Mouse (Mus musculus): ENCODE results near the gene Ubb.

The Ubb gene

DNA sequence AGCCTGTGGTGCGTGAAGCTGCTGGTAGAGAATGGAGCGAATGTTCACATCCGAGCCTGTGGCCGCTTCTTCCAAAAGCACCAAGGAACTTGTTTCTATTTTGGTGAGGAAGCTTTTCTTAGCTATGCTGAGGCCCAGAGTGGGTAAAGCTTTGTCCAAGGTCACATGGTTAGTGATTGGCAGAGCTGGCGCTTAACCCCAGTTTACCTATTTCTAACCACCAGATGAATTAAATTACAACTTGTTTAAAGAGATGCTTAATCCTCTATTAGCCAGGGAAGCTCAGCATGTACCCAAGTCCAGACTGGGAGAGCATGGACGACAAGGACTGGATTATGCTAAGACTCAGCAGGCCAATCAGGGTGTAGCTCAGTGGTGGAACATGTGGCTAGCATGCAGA lies 32.1 kb downstream of the Ubb start:
- peak in 1 of 2 experiments; percentile 50 for DNase-seq (ENCODE audit: inconsistent age in 2 of 2, low spot score in 1 of 2)

DNA sequence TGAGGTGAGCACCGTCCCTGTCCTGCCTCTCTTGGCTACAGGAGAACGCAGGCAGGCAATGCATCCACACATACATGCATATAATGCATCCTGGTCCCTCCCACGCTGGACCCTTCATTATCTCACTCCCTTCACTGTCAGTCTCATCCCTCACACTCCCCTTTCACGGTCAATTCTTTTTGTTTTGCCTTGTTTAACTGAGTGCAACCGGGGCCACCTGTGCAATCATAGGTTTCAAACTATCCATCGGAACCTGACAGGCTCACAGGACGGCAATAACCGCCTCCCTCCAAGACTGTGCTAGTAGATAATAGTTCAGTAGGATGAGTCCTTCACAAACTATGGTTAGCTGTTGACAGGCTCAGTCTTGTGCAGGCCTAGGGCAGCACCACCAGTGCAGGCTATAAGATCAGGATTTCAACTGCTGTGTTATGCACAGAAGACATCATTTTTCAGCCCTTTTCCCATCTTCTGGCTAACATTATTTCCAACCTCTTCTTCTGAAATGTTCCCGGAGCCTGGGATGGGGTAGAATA lies 33.8 kb downstream of the Ubb start:
- no peak for DNase-seq (ENCODE audit: inconsistent age in 2 of 2, low spot score in 1 of 2)

DNA sequence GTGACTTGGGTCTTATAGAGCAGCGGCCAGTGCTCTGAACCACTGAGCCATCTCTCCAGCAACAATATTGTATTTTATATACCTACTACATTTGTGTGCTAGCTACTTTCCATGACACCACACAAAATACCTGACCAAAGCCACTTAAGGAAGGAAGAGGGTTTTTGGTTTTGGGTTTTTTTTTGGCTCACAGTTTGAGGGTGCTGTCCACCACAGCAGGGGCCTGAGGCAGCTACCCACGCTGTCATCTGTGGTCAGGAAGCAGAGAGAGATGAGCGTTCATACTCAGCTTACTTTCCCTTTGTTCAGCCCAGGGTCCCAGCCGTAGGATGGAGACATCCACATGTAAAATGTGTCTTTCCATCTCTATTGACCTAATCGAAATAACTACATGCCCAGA lies 36.1 kb downstream of the Ubb start:
- no peak for DNase-seq (ENCODE audit: inconsistent age in 2 of 2, low spot score in 1 of 2)

DNA sequence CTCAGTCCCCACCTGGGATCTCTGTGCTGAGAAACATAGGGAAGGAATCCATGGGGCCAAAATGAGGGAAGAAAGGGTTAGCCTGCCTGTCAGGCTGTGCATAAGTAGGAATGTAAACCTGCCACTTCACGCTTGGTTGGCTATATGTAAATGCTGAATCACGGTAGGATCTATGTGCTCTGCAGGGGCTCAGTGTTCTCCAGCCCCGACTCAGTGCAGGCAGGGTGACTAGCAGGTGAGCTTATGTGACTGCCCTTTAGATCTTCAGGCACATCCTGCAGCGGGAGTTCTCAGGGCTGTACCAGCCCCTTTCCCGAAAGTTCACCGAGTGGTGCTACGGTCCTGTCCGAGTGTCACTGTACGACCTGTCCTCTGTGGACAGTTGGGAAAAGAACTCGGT lies 38.4 kb downstream of the Ubb start:
- no peak for DNase-seq (ENCODE audit: inconsistent age in 2 of 2, low spot score in 1 of 2)

DNA sequence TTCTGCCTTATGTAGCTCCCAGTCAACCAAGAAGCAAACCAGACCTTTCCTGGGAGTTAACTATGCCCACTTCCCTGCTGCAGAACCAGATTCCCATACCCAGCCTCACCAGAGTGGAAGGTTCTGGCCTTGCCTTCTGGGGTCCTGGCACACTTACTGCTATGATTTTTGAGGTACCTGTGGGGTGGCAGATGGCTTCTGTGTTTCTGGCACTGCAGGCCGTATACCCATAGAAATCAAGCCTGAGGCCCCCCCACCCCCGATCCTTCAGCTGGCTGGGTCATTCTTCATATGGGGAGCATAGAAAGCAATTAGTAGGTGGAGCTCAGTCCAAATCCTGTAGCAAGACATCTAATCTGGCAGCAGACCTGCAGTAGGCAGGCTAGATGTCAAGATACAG lies 40.1 kb downstream of the Ubb start:
- DNase-seq (ENCODE audit: inconsistent age in 2 of 2, low spot score in 1 of 2): no peak

DNA sequence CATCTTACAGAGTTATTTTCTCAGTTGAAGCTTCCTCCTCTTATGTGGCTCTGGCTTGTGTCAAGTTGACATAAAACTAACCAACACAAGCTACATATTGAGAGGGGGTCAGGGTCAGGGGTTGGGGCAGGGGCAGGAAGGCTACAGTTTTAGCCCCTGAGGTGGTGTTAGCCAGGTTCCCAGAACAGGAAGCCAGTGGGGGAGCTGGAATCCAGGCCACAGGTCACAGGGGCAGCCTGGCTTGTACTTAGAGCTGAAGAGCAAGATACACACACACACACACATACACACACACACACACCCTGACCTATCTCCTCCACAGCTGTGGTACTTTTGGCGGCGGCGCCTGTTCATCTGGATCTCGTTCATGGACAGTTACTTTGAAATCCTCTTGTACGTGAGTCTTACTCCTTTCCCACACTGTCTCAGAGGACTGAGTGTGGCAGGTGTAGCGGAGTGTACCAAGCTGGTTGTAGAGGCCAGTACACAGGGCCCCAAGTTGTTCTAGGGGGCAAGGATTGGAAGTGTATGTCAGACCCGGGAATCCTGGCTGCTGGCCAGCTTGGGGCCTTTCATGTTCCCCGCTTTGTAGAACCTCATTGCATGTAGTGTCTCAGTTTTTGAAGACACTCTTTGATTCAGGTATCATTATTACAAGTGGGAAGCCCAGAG lies 41.1 kb downstream of the Ubb start:
- peak in 1 of 2 experiments; percentile 17 for DNase-seq (ENCODE audit: inconsistent age in 2 of 2, low spot score in 1 of 2)

DNA sequence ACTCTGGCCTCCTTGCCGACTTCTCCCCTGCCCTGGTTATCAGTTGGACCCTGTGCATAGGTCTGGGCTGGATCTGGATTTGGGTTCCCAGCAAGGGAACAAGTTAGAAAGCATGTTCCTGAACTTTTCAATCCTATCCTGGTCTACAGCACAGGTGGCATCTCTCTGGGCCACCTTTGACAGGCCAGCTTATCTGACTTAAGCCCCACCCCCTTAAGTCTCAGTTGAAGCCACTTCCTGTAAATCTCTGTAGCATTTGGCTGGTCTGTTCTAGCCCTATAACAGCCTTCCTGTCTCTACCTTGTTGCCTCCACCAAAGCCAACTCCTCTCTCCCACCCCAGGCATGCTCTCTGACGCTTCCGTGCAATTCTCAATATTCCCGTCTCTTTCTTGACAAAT lies 47.6 kb downstream of the Ubb start:
- DNase-seq (ENCODE audit: inconsistent age in 2 of 2, low spot score in 1 of 2): no peak

DNA sequence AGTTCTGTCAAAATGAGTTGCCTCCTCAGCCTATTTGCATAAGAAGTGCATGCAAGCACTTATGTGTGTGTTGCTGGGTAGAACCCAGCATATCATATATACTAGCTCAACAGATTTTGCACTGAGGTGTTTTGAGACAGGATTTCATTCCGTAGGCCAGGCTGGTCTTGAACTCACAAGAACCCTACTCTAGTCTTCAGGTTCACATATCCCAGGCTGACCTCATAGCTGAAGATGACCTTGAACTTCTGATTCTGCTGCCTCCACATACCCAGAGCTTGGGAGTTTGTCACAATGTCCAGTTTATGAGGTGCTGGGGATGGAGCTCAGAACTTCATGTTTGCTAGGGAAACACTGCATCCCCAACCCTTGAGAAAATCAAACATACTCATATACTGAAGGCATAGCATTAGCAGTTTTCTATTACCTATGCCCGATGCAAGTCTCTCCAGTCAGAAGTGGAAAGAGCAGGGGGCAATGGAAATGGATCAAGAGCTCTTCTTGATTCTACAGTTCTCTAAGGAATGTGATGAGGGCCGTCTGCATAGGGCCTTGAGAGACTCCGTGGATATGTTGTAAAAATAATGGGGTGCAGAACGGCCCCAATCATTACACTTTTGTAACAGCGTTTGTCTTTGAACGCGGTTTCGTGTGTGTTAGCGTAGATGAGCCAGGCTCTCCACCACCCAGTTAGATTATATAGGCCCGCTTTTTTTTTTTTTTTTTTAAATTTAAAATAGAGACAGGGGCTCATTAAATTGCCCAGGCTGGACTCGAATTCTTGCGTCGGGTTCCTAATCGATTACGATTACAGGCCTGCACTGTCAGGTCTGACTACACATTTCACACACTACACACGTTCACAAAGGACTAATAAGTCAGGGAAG lies 51.0 kb downstream of the Ubb start:
- DNase-seq (ENCODE audit: inconsistent age in 2 of 2, low spot score in 1 of 2): peak in 1 of 2 experiments; percentile 60
